Mouse (Mus musculus) frontal cortex, adult 2 months (tissue): Measurements from ENCODE around the gene Rxfp4. TPM values are rescaled to one million over a fixed set of nuclear protein-coding genes. Genes with fewer than 3 reads are reported as not detected.

ENCODE experiments used
- DNase-seq, 2 experiments: peaks; one replicate each; pipeline ENCODE4 v3.0.0; 2022; ENCODE audit warnings: low spot score in 1 of 2; ENCODE audit errors: extremely low spot score in 1 of 2
- polyA plus RNA-seq: library from polyadenylated mRNA; depleted of rRNA; stranded (reverse); fragments of >200 nt; gene quantifications from 2 replicates; pipeline ENCODE4 v1.2.3, GENCODE M21; 2012

Gene Rxfp4
- polyA plus RNA-seq, 1 experiment, result not detected

GRCm38 (mm10) chr3:88630849-88631341 lies 22.0 kb downstream of the Rxfp4 start:
- peak; percentile 69 to 83 for DNase-seq

- no peak for DNase-seq
Observed at GRCm38 (mm10) chr3:88630018-88630417, 22.9 kb downstream of the Rxfp4 start.

- peak; percentile 88 to 91 for DNase-seq
Observed at GRCm38 (mm10) chr3:88629244-88629643, 23.7 kb downstream of the Rxfp4 start.

GRCm38 (mm10) chr3:88628766-88629165 lies 24.2 kb downstream of the Rxfp4 start:
- no peak for DNase-seq

GRCm38 (mm10) chr3:88627535-88627934 lies 25.4 kb downstream of the Rxfp4 start:
- no peak for DNase-seq

GRCm38 (mm10) chr3:88627114-88627513 lies 25.8 kb downstream of the Rxfp4 start:
- DNase-seq, result no peak

GRCm38 (mm10) chr3:88626316-88626715 lies 26.6 kb downstream of the Rxfp4 start:
- DNase-seq, result no peak

- DNase-seq, result no peak
Observed at GRCm38 (mm10) chr3:88625531-88625930, 27.4 kb downstream of the Rxfp4 start.

GRCm38 (mm10) chr3:88624951-88625350 lies 28.0 kb downstream of the Rxfp4 start:
- DNase-seq, result no peak

GRCm38 (mm10) chr3:88624324-88624723 lies 28.6 kb downstream of the Rxfp4 start:
- DNase-seq, result no peak

GRCm38 (mm10) chr3:88623346-88624135 lies 29.4 kb downstream of the Rxfp4 start:
- peak in 1 of 2 experiments; percentile 73 for DNase-seq

GRCm38 (mm10) chr3:88622941-88623345 lies 30.0 kb downstream of the Rxfp4 start:
- peak in 1 of 2 experiments; percentile 50 for DNase-seq

GRCm38 (mm10) chr3:88622113-88622940 lies 30.6 kb downstream of the Rxfp4 start:
- DNase-seq, result peak in 1 of 2 experiments; percentile 46

GRCm38 (mm10) chr3:88621537-88622112 lies 31.3 kb downstream of the Rxfp4 start:
- no peak for DNase-seq

- DNase-seq, result no peak
Observed at GRCm38 (mm10) chr3:88620992-88621536, 31.9 kb downstream of the Rxfp4 start.

- DNase-seq, result no peak
Observed at GRCm38 (mm10) chr3:88620146-88620991, 32.6 kb downstream of the Rxfp4 start.

- no peak for DNase-seq
Observed at GRCm38 (mm10) chr3:88619113-88620097, 33.5 kb downstream of the Rxfp4 start.

- DNase-seq, result no peak
Observed at GRCm38 (mm10) chr3:88618074-88618871, 34.7 kb downstream of the Rxfp4 start.
